Mouse (Mus musculus): Measurements from ENCODE around the gene Prkaa2. TPM values are rescaled to one million over a fixed set of nuclear protein-coding genes. Genes with fewer than 3 reads are reported as not detected.

The Prkaa2 gene
- polyA plus RNA-seq, 1 experiment from 2014 or later, result 2.3 TPM

DNA sequence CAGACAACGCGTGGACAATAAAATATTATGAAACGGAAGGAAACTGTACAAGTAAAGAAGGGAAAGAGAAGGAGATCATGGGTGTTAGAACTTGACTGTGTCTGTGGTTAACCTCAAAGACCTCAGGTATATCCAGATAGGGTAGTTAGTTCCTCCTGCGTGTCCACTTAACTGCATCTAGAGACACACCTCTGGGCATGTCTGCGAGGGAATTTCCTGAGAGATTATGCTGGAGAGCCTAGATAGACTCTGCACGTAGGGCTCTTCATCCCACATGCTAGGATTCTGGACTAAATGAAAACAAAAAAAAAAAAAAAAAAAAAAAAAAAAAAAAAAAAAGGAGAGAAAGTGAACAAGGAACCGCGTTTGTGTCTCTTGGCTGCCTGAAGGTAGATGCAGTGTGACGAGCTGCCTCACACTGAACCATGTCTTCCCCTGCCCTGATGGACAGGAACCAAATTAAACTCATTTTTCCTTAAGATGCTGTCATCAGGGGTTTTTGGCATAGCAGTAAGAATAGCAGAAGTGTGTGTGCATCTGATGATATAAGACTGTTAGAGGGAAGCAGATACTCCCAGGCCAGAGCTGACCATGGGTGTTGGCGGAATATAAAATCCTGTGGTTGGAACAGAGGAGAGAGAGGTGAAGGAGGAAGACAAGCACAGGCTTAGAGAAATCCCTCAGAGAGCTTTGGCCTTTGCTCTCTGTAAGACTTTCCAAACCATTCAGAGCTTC lies 116.4 kb downstream of the Prkaa2 start:
- TF ChIP-seq EP300 (IDR thresholded peaks at IDR 0.05) (no peak), CTCF (IDR thresholded peaks at IDR 0.05) (no peak)
- DNase-seq (ENCODE audit: low spot score) (no peak), ATAC-seq (no peak)
- Histone ChIP-seq H3K4me2 (replicated peaks; ENCODE audit: low read depth, low read length) (no peak overlapping the region), H3K27me3 (replicated peaks; ENCODE audit: insufficient read depth, low read length) (no peaks in the 10 kb centered on the region), H3K36me3 (ENCODE audit: insufficient read depth, low read length) (no peaks in the 10 kb centered on the region), H3K4me3 (ENCODE audit: low read depth, low read length) (no peak overlapping the region), H3K9ac (replicated peaks; ENCODE audit: low read depth) (no peak overlapping the region), H3K9me3 (ENCODE audit: low read length) (no peaks in the 10 kb centered on the region), H3K4me1 (ENCODE audit: insufficient read depth, low read depth, low read length) (no peaks in the 10 kb centered on the region), H3K27ac (ENCODE audit: low read length) (no peak overlapping the region)
- 82% methylated on average over 10 of the region's 10 CpGs for WGBS

DNA sequence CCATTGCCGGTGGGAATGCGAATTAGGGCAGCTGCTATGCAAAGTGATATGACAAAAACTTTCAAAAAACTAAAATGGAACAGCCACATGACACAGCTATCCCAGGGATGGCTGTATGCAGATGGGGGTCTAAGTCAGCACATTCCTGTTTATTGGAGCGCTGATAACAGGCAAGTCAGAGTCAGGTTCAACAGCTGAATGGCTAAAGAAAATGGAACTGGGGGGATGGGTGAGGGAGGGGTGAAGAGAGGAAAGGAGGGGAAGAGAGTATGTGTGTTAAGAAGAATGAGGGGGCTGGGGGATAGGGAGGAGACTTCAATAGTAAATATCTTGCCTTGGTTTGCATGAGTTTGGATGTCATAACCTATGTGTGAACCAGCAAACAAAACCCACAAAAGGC lies 117.4 kb downstream of the Prkaa2 start:
- Histone ChIP-seq H3K27me3 (replicated peaks; ENCODE audit: insufficient read depth, low read length) (no peaks in the 10 kb centered on the region), H3K36me3 (ENCODE audit: insufficient read depth, low read length) (no peaks in the 10 kb centered on the region), H3K4me2 (replicated peaks; ENCODE audit: low read depth, low read length) (no peak overlapping the region), H3K4me1 (ENCODE audit: insufficient read depth, low read depth, low read length) (no peaks in the 10 kb centered on the region), H3K4me3 (ENCODE audit: low read depth, low read length) (no peak overlapping the region), H3K9ac (replicated peaks; ENCODE audit: low read depth) (no peak overlapping the region), H3K9me3 (ENCODE audit: low read length) (no peaks in the 10 kb centered on the region), H3K27ac (ENCODE audit: low read length) (no peak overlapping the region)
- ATAC-seq (no peak), DNase-seq (ENCODE audit: low spot score) (no peak)
- TF ChIP-seq EP300 (IDR thresholded peaks at IDR 0.05) (no peak), CTCF (IDR thresholded peaks at IDR 0.05) (no peak)
- 75% methylated on average over 3 of the region's 3 CpGs for WGBS

DNA sequence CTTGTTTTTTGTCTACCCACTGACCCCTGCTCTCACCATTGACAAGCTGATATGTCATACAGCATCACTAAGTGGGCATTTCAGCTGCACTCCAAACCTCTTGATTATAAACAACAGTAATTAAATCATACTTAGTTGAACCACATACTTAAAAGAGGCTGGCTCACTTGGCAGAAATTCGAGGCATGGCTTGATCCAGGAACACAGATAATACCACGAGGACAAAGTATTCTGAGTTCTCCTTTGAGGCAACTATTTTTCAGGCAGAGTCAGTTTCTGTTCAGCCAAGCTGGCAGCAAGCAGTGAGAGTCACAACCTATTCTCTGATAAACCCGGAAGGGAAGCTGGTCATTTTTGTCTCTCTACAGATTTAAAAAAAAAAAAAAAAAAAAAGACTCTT lies 119.0 kb downstream of the Prkaa2 start:
- Histone ChIP-seq H3K9me3 (ENCODE audit: low read length) (no peaks in the 10 kb centered on the region), H3K36me3 (ENCODE audit: insufficient read depth, low read length) (no peaks in the 10 kb centered on the region), H3K4me2 (replicated peaks; ENCODE audit: low read depth, low read length) (no peak overlapping the region), H3K4me3 (ENCODE audit: low read depth, low read length) (no peak overlapping the region), H3K27ac (ENCODE audit: low read length) (no peak overlapping the region), H3K9ac (replicated peaks; ENCODE audit: low read depth) (no peak overlapping the region), H3K4me1 (ENCODE audit: insufficient read depth, low read depth, low read length) (no peaks in the 10 kb centered on the region), H3K27me3 (replicated peaks; ENCODE audit: insufficient read depth, low read length) (no peaks in the 10 kb centered on the region)
- DNase-seq (ENCODE audit: low spot score) (no peak), ATAC-seq (no peak)
- WGBS, result 72% methylated on average over 3 of the region's 3 CpGs
- TF ChIP-seq EP300 (IDR thresholded peaks at IDR 0.05), result no peak
- no peak for TF ChIP-seq CTCF (IDR thresholded peaks at IDR 0.05)

DNA sequence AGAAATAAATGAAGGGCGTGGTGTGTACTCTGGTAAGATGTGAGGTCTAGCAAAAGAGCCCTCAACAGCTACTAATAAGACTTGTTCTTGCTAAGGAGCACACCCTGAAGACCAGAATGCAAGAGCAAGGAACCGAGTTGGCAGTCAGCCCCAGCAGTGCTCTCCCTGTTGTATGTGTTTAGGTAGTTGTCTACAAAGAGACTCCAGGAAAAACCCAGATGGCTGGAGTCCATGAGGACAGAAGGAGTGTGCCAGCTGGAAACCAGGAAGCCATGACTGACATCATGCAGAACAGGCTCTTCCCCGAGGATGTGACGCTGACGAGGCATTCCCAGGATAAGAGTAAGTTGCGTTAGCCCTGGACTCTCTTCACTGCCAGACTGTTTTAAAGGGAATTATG lies 119.7 kb downstream of the Prkaa2 start:
- no peak for TF ChIP-seq EP300 (IDR thresholded peaks at IDR 0.05)
- no peak for TF ChIP-seq CTCF (IDR thresholded peaks at IDR 0.05)
- WGBS, result 63% methylated on average over 6 of the region's 6 CpGs

DNA sequence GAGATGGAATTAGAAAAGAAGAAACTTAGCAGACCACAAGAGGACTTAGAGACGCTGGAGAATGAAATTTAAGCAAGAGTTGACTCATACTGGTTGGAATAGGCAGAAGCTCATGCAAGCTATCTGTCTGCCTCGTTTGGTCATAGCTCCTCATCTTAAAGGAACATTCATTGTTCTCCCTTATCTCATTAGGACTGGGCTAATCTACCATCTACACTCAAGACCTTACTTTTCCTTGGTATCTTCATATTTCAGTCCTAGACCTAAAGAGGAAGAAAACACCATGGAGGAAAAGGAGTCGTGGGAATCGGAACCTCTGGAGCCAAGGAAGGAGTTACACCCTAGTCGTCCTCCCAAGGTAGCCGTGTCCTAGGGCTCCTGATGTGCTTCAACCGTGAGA lies 121.0 kb downstream of the Prkaa2 start:
- TF ChIP-seq CTCF (IDR thresholded peaks at IDR 0.05) (no peak), EP300 (IDR thresholded peaks at IDR 0.05) (no peak)
- Histone ChIP-seq H3K36me3 (ENCODE audit: insufficient read depth, low read length) (no peaks in the 10 kb centered on the region), H3K9me3 (ENCODE audit: low read length) (no peaks in the 10 kb centered on the region), H3K4me2 (replicated peaks; ENCODE audit: low read depth, low read length) (no peak overlapping the region), H3K4me1 (ENCODE audit: insufficient read depth, low read depth, low read length) (no peaks in the 10 kb centered on the region), H3K9ac (replicated peaks; ENCODE audit: low read depth) (no peak overlapping the region), H3K4me3 (ENCODE audit: low read depth, low read length) (no peak overlapping the region), H3K27me3 (replicated peaks; ENCODE audit: insufficient read depth, low read length) (no peaks in the 10 kb centered on the region), H3K27ac (ENCODE audit: low read length) (no peak overlapping the region)
- ATAC-seq (no peak), DNase-seq (ENCODE audit: low spot score) (no peak)
- 80% methylated on average over 7 of the region's 7 CpGs for WGBS

More for the DNA sequence above, 119.7 kb downstream of the Prkaa2 start:
- Histone ChIP-seq H3K9me3 (ENCODE audit: low read length) (no peaks in the 10 kb centered on the region), H3K36me3 (ENCODE audit: insufficient read depth, low read length) (no peaks in the 10 kb centered on the region), H3K27me3 (replicated peaks; ENCODE audit: insufficient read depth, low read length) (no peaks in the 10 kb centered on the region), H3K4me3 (ENCODE audit: low read depth, low read length) (no peak overlapping the region), H3K27ac (ENCODE audit: low read length) (no peak overlapping the region), H3K9ac (replicated peaks; ENCODE audit: low read depth) (no peak overlapping the region), H3K4me1 (ENCODE audit: insufficient read depth, low read depth, low read length) (no peaks in the 10 kb centered on the region), H3K4me2 (replicated peaks; ENCODE audit: low read depth, low read length) (no peak overlapping the region)
- DNase-seq (ENCODE audit: low spot score), result no peak
- ATAC-seq, result no peak

DNA sequence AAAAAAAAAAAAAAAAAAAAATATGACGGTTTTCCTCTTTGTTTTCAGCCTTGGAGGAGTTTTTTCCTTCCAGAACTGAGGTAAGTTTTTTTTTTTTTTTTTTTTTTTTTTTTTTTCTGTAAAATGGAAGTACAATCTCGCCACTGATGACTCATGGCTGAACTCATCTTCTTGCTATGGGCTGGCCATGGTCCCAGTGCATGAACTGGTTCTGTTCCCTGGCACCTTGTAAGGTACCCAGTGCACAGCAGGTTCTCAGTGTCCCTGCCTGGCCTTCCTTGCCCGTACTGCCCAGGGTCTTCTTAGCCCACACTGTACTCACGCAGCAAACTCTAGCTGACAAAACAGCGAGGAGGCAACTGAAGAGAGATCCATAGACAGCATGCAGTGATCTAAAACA lies 121.6 kb downstream of the Prkaa2 start:
- Histone ChIP-seq H3K9me3 (ENCODE audit: low read length) (no peaks in the 10 kb centered on the region), H3K4me1 (ENCODE audit: insufficient read depth, low read depth, low read length) (no peaks in the 10 kb centered on the region), H3K36me3 (ENCODE audit: insufficient read depth, low read length) (no peaks in the 10 kb centered on the region), H3K27ac (ENCODE audit: low read length) (no peak overlapping the region), H3K9ac (replicated peaks; ENCODE audit: low read depth) (no peak overlapping the region), H3K4me2 (replicated peaks; ENCODE audit: low read depth, low read length) (no peak overlapping the region), H3K27me3 (replicated peaks; ENCODE audit: insufficient read depth, low read length) (no peaks in the 10 kb centered on the region), H3K4me3 (ENCODE audit: low read depth, low read length) (no peak overlapping the region)
- WGBS, result 80% methylated on average over 5 of the region's 5 CpGs
- TF ChIP-seq EP300 (IDR thresholded peaks at IDR 0.05) (no peak), CTCF (IDR thresholded peaks at IDR 0.05) (no peak)
- no peak for ATAC-seq
- no peak for DNase-seq (ENCODE audit: low spot score)
